Mouse (Mus musculus) left cerebral cortex, adult 2 months (tissue): Measurements from ENCODE around the gene Stk24. TPM values are rescaled to one million over a fixed set of nuclear protein-coding genes. Genes with fewer than 3 reads are reported as not detected.

Experiments used
- DNase-seq, 2 experiments: peaks; one replicate each; pipeline ENCODE4 v3.0.0; 2021 to 2022; ENCODE audit warnings: low spot score in 2 of 2, mixed read lengths in 1 of 2; ENCODE audit errors: extremely low spot score in 1 of 2
- H3K27ac ChIP-seq: fragments of 200-600 bp; 2 replicates; pipeline ENCODE4 v1.8.1; 2022
- H3K4me3 ChIP-seq: fragments of 200-600 bp; 2 replicates; pipeline ENCODE4 v1.8.1; 2022
- CTCF ChIP-seq: fragments of 200-600 bp; IDR thresholded peaks from 2 replicates; pipeline ENCODE4 v1.8.1; 2022; ENCODE audit warnings: antibody characterized with exemption, mild to moderate bottlenecking, moderate library complexity
- intact Hi-C: fragments of 180-260 bp; cut with DNase I; formaldehyde crosslinking; loops from one replicate; pipeline ENCODE4 v1.15.1; 2025
- total RNA-seq, 2 experiments: library from RNA; stranded (reverse); gene quantifications; 2 replicates each; pipeline ENCODE4 v1.2.3; 2021

The Stk24 gene
- total RNA-seq, 2 experiments from 2014 or later = 67.8 to 74.2 TPM

DNA sequence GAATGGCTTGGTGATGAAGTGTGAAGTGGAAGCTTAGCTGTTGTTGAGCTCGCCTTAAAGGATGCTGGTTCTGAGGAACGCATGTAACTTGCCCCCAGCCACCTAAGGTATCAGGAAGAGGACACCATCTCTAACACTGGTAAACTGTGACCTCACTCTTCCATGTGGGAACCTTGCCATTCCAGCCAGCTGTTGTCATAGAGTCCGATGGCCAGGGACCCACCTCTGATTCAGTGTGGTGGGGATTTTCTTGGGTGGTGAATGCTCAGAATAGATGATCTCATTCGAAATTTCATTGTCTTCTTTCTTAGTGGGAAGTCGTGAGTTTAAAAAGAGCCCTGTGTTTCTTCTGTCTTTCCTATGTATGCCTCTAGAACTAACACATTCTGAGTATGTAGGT lies 128.7 kb downstream of the Stk24 start:
- intact Hi-C loops = no loop called here
- no peak for DNase-seq
- no peak overlapping the region for H3K4me3 ChIP-seq
- H3K27ac ChIP-seq = no peak overlapping the region
- TF ChIP-seq CTCF = no peak

DNA sequence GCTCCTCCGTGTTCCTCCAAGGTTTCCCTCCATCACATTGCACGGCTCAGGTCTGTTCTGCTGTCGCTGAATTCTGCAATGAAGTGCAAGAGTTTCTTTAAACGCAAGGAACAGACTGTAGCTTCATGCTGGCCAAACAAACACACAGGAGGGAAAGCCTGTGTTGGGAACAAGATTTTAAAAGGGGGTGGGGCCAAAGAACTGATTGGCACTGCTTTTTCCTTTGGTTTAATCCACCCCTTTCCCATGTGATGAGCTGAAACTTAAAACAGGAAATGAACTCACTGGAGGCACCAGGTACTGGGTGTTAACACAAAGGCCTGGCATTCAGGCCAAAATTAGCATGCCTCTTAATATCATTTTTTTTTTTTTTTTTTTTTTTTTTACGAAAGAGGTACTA lies 131.5 kb downstream of the Stk24 start:
- no peak for TF ChIP-seq CTCF
- Histone ChIP-seq H3K4me3 (no peak overlapping the region), H3K27ac (no peak overlapping the region)
- intact Hi-C loops = no loop called here
- DNase-seq = no peak

DNA sequence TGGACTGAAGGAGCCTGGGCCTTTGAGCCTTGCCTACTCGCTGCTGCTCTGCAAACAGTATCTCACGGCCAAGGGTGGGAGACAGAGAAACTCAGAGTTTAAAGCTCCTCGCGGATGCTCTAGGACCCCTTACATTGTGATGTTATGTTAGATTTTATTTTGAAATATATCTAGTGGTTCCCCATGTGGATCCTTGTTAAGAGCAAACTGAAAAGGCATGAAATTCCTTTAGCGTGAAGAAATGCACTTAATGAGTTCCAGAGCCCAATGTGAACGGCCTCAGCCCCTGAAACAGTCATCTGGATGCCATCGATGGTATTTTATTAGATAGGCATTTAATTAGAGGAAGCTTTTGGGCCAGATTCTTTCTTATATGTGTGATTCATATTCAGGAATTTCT lies 132.5 kb downstream of the Stk24 start:
- intact Hi-C loops = no loop called here
- Histone ChIP-seq H3K27ac (no peak overlapping the region), H3K4me3 (no peak overlapping the region)
- TF ChIP-seq CTCF = no peak
- DNase-seq = no peak

DNA sequence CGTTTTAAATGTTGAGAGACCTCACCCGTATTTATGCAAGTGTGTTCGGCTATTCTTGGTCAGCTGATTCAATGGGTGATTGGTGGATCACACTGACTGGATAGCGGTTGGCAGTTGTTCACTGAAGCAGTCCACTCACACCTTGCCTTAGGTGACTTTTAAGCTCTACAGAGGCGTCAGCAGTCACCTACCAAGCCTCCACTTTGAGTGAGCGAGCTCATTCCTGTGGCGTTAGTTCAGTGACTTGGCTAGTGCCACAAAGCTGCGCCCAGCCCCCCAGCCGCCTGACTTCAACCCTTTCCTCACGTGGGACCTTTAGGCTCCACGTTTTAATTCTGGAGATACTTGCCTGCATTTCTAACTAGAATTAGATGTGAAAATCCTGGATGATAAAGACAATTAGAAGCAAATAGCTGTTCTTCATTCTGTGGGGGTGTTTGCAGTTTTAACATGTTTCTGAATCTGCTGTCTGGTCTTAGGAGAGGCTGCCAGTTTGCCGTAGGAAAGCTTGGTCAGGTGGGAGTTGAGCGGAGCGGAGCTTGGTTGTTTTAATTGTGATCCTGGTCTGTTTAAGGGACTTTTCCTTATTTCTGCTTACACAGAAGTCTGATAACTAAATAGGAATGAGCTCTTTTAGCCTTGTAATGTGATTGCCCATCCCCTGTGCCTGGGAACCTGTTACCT lies 133.6 kb downstream of the Stk24 start:
- intact Hi-C loops = no loop called here

DNA sequence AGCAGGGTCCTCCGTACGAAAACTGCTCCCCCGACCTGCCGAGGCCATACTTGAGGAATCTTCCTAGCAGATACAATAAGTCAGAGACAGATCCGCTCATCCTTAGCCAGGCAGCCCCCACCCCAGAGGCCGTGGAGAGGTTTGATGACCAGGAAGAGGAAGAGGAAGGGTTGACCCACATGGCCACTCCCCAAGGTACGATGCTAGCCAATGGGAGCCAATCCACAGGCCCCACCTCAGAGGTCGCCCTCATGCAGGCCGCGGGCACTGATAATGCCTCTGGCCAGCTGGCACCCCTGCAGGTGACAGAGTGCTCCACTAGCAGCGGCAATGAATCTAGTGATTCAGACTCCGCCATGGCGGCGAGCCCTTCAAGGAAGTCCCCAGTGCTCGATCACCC lies 135.7 kb downstream of the Stk24 start:
- intact Hi-C loops = no loop called here
- no peak overlapping the region for H3K27ac ChIP-seq
- H3K4me3 ChIP-seq = no peak overlapping the region
- TF ChIP-seq CTCF = no peak
- no peak for DNase-seq

More for the DNA sequence above, 133.6 kb downstream of the Stk24 start:
- Histone ChIP-seq H3K4me3 (no peak overlapping the region), H3K27ac (no peak overlapping the region)
- DNase-seq = no peak
- TF ChIP-seq CTCF = no peak

DNA sequence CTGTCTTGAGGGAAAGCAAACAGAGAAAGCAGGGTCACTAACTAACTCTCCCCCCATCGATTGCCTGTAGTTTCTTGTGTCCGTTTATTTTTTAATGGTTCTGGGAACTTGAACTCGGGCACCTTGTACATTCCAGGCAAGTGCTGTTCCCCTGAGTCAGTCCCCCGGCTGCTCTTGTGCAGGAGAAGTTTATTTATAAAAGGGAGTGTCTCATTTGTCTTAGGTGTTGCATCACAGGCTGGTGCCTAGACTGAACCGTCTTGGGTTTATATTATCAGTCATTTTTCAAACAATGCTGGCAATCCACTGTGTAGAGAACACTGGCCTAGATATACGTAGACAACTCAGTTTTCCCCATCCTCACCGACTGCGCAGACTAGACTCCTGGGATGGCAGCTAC lies 140.4 kb downstream of the Stk24 start:
- intact Hi-C loops = no loop called here
- no peak for DNase-seq
- Histone ChIP-seq H3K27ac (no peak overlapping the region), H3K4me3 (no peak overlapping the region)
- no peak for TF ChIP-seq CTCF

DNA sequence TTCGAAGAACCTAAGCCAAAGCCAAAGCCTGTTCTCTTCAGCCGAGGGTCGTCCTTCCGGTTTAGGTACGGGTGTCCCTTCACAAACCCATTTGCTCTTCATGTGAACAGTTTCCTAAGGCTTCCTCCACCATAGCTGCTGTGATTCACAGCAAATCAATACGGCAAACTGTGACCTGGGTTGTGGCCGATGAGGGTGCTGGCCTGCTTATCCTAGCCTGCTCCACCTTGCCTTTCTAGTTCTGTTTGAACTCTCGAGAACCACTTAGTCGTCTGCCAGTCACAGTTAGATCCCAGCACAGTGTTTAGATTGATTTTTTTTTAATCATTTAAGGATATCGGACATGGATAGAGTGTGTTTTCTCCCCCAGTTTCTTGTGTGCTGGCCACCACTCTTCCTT lies 141.1 kb downstream of the Stk24 start:
- intact Hi-C loops = no loop called here
- Histone ChIP-seq H3K4me3 (no peak overlapping the region), H3K27ac (no peak overlapping the region)
- TF ChIP-seq CTCF = no peak
- no peak for DNase-seq

DNA sequence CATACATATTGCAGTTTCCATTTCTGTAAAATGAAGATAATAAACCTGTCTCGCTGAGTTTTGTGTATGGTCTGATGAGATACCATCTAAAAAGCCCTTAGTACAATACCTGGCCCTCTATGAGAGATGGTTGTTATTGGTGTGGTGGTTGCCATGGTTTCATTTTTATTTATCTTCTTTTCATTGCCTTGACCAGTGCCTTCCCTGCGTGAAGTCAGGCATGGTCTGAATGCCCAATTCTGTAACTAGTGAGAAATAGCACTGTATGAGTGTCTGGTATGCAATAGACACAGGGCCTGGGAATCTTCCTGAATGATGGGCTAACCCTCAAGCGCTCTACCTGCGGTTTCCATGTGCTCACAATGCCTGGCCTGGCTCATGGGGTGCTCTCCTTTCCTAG lies 143.1 kb downstream of the Stk24 start:
- intact Hi-C loops = no loop called here
- no peak for TF ChIP-seq CTCF
- no peak overlapping the region for H3K4me3 ChIP-seq
- H3K27ac ChIP-seq = no peak overlapping the region
- DNase-seq = no peak

Other genes starting within 250 kb of the Stk24 start
- not detected for gene Slc15a1, start 125.2 kb upstream of the Stk24 start, total RNA-seq